In genomic region chr17:84708818-84709217, GRCm38 (mm10) we compare ENCODE assay signal across 20 mouse cellular contexts. TPM values are rescaled to one million over a fixed set of nuclear protein-coding genes. Genes with fewer than 3 reads are reported as not detected.
DNase-seq lines count a peak whose midpoint lies in the region; ATAC-seq and TF ChIP-seq lines count a peak whose summit lies in the region.
"Had no signal": no experiment of that assay in that cellular context is flagged by ENCODE, and none has a peak within 500 bp of the region (broad histone marks: within the 10 kb centered on the region; RNA-seq: fewer than 3 reads in every experiment).

No protein-coding gene starts in this region.

- no peak overlapping the region for H3K4me3 ChIP-seq in hindbrain, embryonic 14.5 days (replicated peaks; ENCODE audit: low read length)
- H3K4me3 ChIP-seq in hindbrain, embryonic 12.5 days: no peak overlapping the region
- 0 out of 2 replicates have a peak overlapping the region, but pooled peaks have one; percentile 20 for H3K4me3 ChIP-seq in E14TG2a.4 (replicated peaks; ENCODE audit: low read length)
- no peak overlapping the region for H3K4me3 ChIP-seq in forebrain, embryonic 14.5 days (ENCODE audit: low read depth, low read length)
- no peak overlapping the region for H3K4me3 ChIP-seq in midbrain, postnatal 0 days (ENCODE audit: low read depth, low read length)
- H3K4me3 ChIP-seq: embryonic facial prominence, embryonic 13.5 days; gastrocnemius, adult 2 months; heart, embryonic 12.5 days; limb, embryonic 12.5 days; liver, embryonic 13.5 days; midbrain, embryonic 12.5 days had no signal

- no peaks in the 10 kb centered on the region for H3K9me3 ChIP-seq in hindbrain, embryonic 14.5 days (ENCODE audit: control insufficient read depth, low read length)
- no peaks in the 10 kb centered on the region for H3K9me3 ChIP-seq in hindbrain, embryonic 12.5 days (replicated peaks)
- H3K9me3 ChIP-seq in E14TG2a.4 (ENCODE audit: low read length): no peaks in the 10 kb centered on the region
- no peaks in the 10 kb centered on the region for H3K9me3 ChIP-seq in forebrain, embryonic 14.5 days (replicated peaks; ENCODE audit: control insufficient read depth, low read length)
- H3K9me3 ChIP-seq in midbrain, postnatal 0 days (ENCODE audit: low read length): no peaks in the 10 kb centered on the region
- H3K9me3 ChIP-seq: embryonic facial prominence, embryonic 13.5 days; heart, embryonic 12.5 days; limb, embryonic 12.5 days; liver, embryonic 13.5 days; midbrain, embryonic 12.5 days had no signal

- peaks cover 12% of the 10 kb centered on the region for H3K4me1 ChIP-seq in hindbrain, embryonic 14.5 days (replicated peaks; ENCODE audit: control insufficient read depth, insufficient read depth, low read length)
- peaks cover 9% of the 10 kb centered on the region for H3K4me1 ChIP-seq in hindbrain, embryonic 12.5 days
- H3K4me1 ChIP-seq in E14TG2a.4 (replicated peaks; ENCODE audit: low read depth, low read length): peaks cover 51% of the 10 kb centered on the region
- peaks cover 21% of the 10 kb centered on the region for H3K4me1 ChIP-seq in forebrain, embryonic 14.5 days (ENCODE audit: control insufficient read depth, insufficient read depth, low read length)
- H3K4me1 ChIP-seq in midbrain, postnatal 0 days (ENCODE audit: insufficient read depth, low read length): peaks cover 2% of the 10 kb centered on the region; the same call in 1 of the 2 replicates
- H3K4me1 ChIP-seq: heart, embryonic 12.5 days had no signal

- TF ChIP-seq CTCF in E14TG2a.4 (conservative IDR thresholded peaks at IDR 0.05; ENCODE audit: low read length): no peak
- TF ChIP-seq CTCF in midbrain, postnatal 0 days (IDR thresholded peaks at IDR 0.05): no peak

- no peak for ATAC-seq in hindbrain, embryonic 14.5 days (ENCODE audit: low FRiP score)
- no peak for ATAC-seq in hindbrain, embryonic 12.5 days (ENCODE audit: low FRiP score)
- ATAC-seq in forebrain, embryonic 14.5 days: no peak
- ATAC-seq in midbrain, postnatal 0 days (ENCODE audit: low FRiP score): no peak

- H3K9ac ChIP-seq in hindbrain, embryonic 14.5 days: peak overlapping the region; percentile 31; the same call in 1 of the 2 replicates
- no peak overlapping the region for H3K9ac ChIP-seq in hindbrain, embryonic 12.5 days
- H3K9ac ChIP-seq in forebrain, embryonic 14.5 days (ENCODE audit: low read length): no peak overlapping the region
- H3K9ac ChIP-seq in midbrain, postnatal 0 days (replicated peaks; ENCODE audit: low read length, poor library complexity, severe bottlenecking): no peak overlapping the region
- H3K9ac ChIP-seq: embryonic facial prominence, embryonic 13.5 days; heart, embryonic 12.5 days; limb, embryonic 12.5 days; liver, embryonic 13.5 days; midbrain, embryonic 12.5 days had no signal

- peaks cover 12% of the 10 kb centered on the region for H3K27me3 ChIP-seq in hindbrain, embryonic 14.5 days (ENCODE audit: control insufficient read depth, insufficient read depth, low read length)
- H3K27me3 ChIP-seq in hindbrain, embryonic 12.5 days: peaks cover 17% of the 10 kb centered on the region
- no peaks in the 10 kb centered on the region for H3K27me3 ChIP-seq in E14TG2a.4 (ENCODE audit: insufficient read depth, low read length)
- 0 out of 2 replicates have a peak, but pooled peaks cover 4% of the 10 kb centered on the region for H3K27me3 ChIP-seq in forebrain, embryonic 14.5 days (replicated peaks; ENCODE audit: control insufficient read depth, insufficient read depth, low read length)
- no peaks in the 10 kb centered on the region for H3K27me3 ChIP-seq in midbrain, postnatal 0 days (ENCODE audit: insufficient read depth, low read length)
- H3K27me3 ChIP-seq: embryonic facial prominence, embryonic 13.5 days; heart, embryonic 12.5 days; limb, embryonic 12.5 days; liver, embryonic 13.5 days; midbrain, embryonic 12.5 days had no signal

- WGBS in hindbrain, embryonic 14.5 days: 83% methylated on average over 7 of the region's 7 CpGs
- 87% methylated on average over 7 of the region's 7 CpGs for WGBS in hindbrain, embryonic 12.5 days
- WGBS in forebrain, embryonic 14.5 days: 80% methylated on average over 7 of the region's 7 CpGs
- 78% methylated on average over 7 of the region's 7 CpGs for WGBS in midbrain, postnatal 0 days

- peak overlapping the region; percentile 51 for H3K27ac ChIP-seq in hindbrain, embryonic 14.5 days
- no peak overlapping the region for H3K27ac ChIP-seq in hindbrain, embryonic 12.5 days
- H3K27ac ChIP-seq in forebrain, embryonic 14.5 days (ENCODE audit: low read depth, low read length): no peak overlapping the region
- peak overlapping the region; percentile 26; the same call in 1 of the 2 replicates for H3K27ac ChIP-seq in midbrain, postnatal 0 days (ENCODE audit: low read depth, low read length)
- H3K27ac ChIP-seq: embryonic facial prominence, embryonic 13.5 days; gastrocnemius, adult 2 months; limb, embryonic 12.5 days; liver, embryonic 13.5 days had no signal

- no peak for DNase-seq in hindbrain, embryonic 14.5 days (ENCODE audit: low spot score)
- DNase-seq in forebrain, embryonic 14.5 days (ENCODE audit: low spot score): no peak
- no peak for DNase-seq in midbrain, postnatal 0 days (ENCODE audit: low spot score)
- DNase-seq in right cerebral cortex, adult 18-20 months: no peak
- DNase-seq in cerebellum, postnatal 10 days: no peak
- DNase-seq: adrenal gland, postnatal 14 days; gastrocnemius, adult 2 months; heart, postnatal 36 days; kidney, adult 11 months; liver, embryonic 13.5 days; thymus, postnatal 25 days had no signal

- H3K4me2 ChIP-seq in hindbrain, embryonic 14.5 days (replicated peaks): peak overlapping the region; percentile 27; the same call in 1 of the 2 replicates
- H3K4me2 ChIP-seq in hindbrain, embryonic 12.5 days (replicated peaks): no peak overlapping the region
- H3K4me2 ChIP-seq in forebrain, embryonic 14.5 days (ENCODE audit: low read length): peak overlapping the region; percentile 30; the same call in 1 of the 2 replicates
- no peak overlapping the region for H3K4me2 ChIP-seq in midbrain, postnatal 0 days (ENCODE audit: low read depth, low read length, poor library complexity, severe bottlenecking)
- H3K4me2 ChIP-seq: heart, embryonic 12.5 days; limb, embryonic 12.5 days; liver, embryonic 13.5 days; midbrain, embryonic 12.5 days had no signal

- peaks cover 16% of the 10 kb centered on the region; the same call in 1 of the 2 replicates for H3K36me3 ChIP-seq in hindbrain, embryonic 14.5 days (replicated peaks; ENCODE audit: control insufficient read depth, insufficient read depth)
- peaks cover 20% of the 10 kb centered on the region for H3K36me3 ChIP-seq in hindbrain, embryonic 12.5 days
- H3K36me3 ChIP-seq in E14TG2a.4 (ENCODE audit: insufficient read depth, low read length): peaks cover 75% of the 10 kb centered on the region
- peaks cover 10% of the 10 kb centered on the region; the same call in 1 of the 2 replicates for H3K36me3 ChIP-seq in forebrain, embryonic 14.5 days (ENCODE audit: control insufficient read depth, insufficient read depth, low read length)
- peaks cover 19% of the 10 kb centered on the region for H3K36me3 ChIP-seq in midbrain, postnatal 0 days (ENCODE audit: insufficient read depth, low read length)

RNA-seq across cellular contexts. Expression of gene Abcg5, which starts 26.0 kb away (rescaled TPM):
- polyA plus RNA-seq in hindbrain, embryonic 14.5 days (2014; fragmentation: Nextera tagmentation; extraction: Ambion mirVana): 2.6 and 5.9 TPM in 2 replicates
- polyA plus RNA-seq in hindbrain, embryonic 12.5 days (2016; fragmentation: Nextera tagmentation; extraction: Ambion mirVana): 3.8 and 5.8 TPM in 2 replicates
- 3.6 and 4.1 TPM in 2 replicates for polyA plus RNA-seq in forebrain, embryonic 14.5 days (2014; fragmentation: Nextera tagmentation; extraction: Ambion mirVana)
- 2.9 and 3.0 TPM in 2 replicates for total RNA-seq in midbrain, postnatal 0 days (2014; rRNA removed)
- polyA plus RNA-seq in midbrain, postnatal 0 days (2015; fragmentation: Nextera tagmentation; extraction: Ambion mirVana): 1.2 and 1.3 TPM in 2 replicates
- total RNA-seq: common myeloid progenitor, adult 5-6 weeks; gastrocnemius, adult 2 months; granulocyte monocyte progenitor cell, adult 5-6 weeks; heart, postnatal 36 days had no signal

RNA-seq across cellular contexts. Expression of gene Abcg8, which starts 32.7 kb away (rescaled TPM):
- polyA plus RNA-seq in hindbrain, embryonic 14.5 days (2014; fragmentation: Nextera tagmentation; extraction: Ambion mirVana): 0.08 and 0.09 TPM in 2 replicates
- polyA plus RNA-seq in hindbrain, embryonic 12.5 days (2016; fragmentation: Nextera tagmentation; extraction: Ambion mirVana): 0.12 and 0.22 TPM in 2 replicates
- polyA plus RNA-seq in forebrain, embryonic 14.5 days (2014; fragmentation: Nextera tagmentation; extraction: Ambion mirVana): 0.05 TPM in 1 of 2 replicates, not detected in the other
- not detected in 2 replicates for total RNA-seq in midbrain, postnatal 0 days (2014; rRNA removed)
- 0.06 TPM in 1 of 2 replicates, not detected in the other for polyA plus RNA-seq in midbrain, postnatal 0 days (2015; fragmentation: Nextera tagmentation; extraction: Ambion mirVana)
- total RNA-seq: common myeloid progenitor, adult 5-6 weeks; gastrocnemius, adult 2 months; granulocyte monocyte progenitor cell, adult 5-6 weeks; heart, postnatal 36 days had no signal
- polyA plus RNA-seq: heart, embryonic 12.5 days; neural tube, embryonic 11.5 days had no signal

Comparison
In these comparisons a context has a peak if more than half of its experiments do, and no peak if none do; other contexts are left out.
1. H3K27ac ChIP-seq: peak in hindbrain, embryonic 14.5 days (single experiment) and midbrain, postnatal 0 days (single experiment); none in hindbrain, embryonic 12.5 days (single experiment) and forebrain, embryonic 14.5 days (single experiment).
2. H3K4me2 ChIP-seq: peak in hindbrain, embryonic 14.5 days (single experiment) and forebrain, embryonic 14.5 days (single experiment); none in hindbrain, embryonic 12.5 days (single experiment) and midbrain, postnatal 0 days (single experiment).